Mouse (Mus musculus): Measurements from ENCODE around the gene Cspg4.

GRCm38 (mm10) chr9:56824900-56825299 is 39.9 kb upstream of the Cspg4 start:
- no peak for TF ChIP-seq CTCF (IDR thresholded peaks at IDR 0.05; ENCODE audit: low read depth, low read length)
- no peak for TF ChIP-seq POLR2A (IDR thresholded peaks at IDR 0.05; ENCODE audit: extremely low read depth, insufficient read depth, low read length)
